In genomic region chr5:110609425-110609824, GRCm38 (mm10) we compare ENCODE assay signal across 21 mouse cellular contexts.
"Had no signal": no experiment of that assay in that cellular context is flagged by ENCODE, and none has a peak within 500 bp of the region (broad histone marks: within the 10 kb centered on the region; RNA-seq: fewer than 3 reads in every experiment).

No protein-coding gene starts in this region.

- H3K9me3 ChIP-seq: heart, embryonic 13.5 days; heart, embryonic 15.5 days; hindbrain, embryonic 12.5 days; intestine, embryonic 15.5 days; limb, embryonic 12.5 days; liver, embryonic 13.5 days; liver, embryonic 15.5 days had no signal

- H3K27ac ChIP-seq: heart, embryonic 13.5 days; heart, embryonic 15.5 days; hindbrain, embryonic 12.5 days; hindbrain, embryonic 14.5 days; intestine, embryonic 15.5 days; limb, embryonic 12.5 days; liver, embryonic 13.5 days; liver, embryonic 15.5 days had no signal

- H3K27me3 ChIP-seq: heart, embryonic 15.5 days; hindbrain, embryonic 12.5 days; intestine, embryonic 15.5 days; limb, embryonic 12.5 days; liver, embryonic 13.5 days; liver, embryonic 15.5 days had no signal

- H3K4me3 ChIP-seq: heart, embryonic 13.5 days; heart, embryonic 15.5 days; hindbrain, embryonic 12.5 days; intestine, embryonic 15.5 days; limb, embryonic 12.5 days; liver, embryonic 13.5 days; liver, embryonic 15.5 days had no signal

- H3K36me3 ChIP-seq: heart, embryonic 13.5 days; heart, embryonic 15.5 days; hindbrain, embryonic 12.5 days; intestine, embryonic 15.5 days; limb, embryonic 12.5 days; liver, embryonic 13.5 days; liver, embryonic 15.5 days had no signal

- H3K4me1 ChIP-seq: heart, embryonic 13.5 days; heart, embryonic 15.5 days; hindbrain, embryonic 12.5 days; intestine, embryonic 15.5 days; liver, embryonic 13.5 days; liver, embryonic 15.5 days had no signal

- DNase-seq: gastrocnemius, postnatal 14 days; gastrocnemius, postnatal 36 days; heart, adult 18-20 months; heart, postnatal 14 days; heart, postnatal 36 days; kidney, adult 18-20 months; kidney, adult 8-10 months; kidney, postnatal 10 days; kidney, postnatal 25 days; kidney, postnatal 4 days; layer of hippocampus, adult 9-11 months; layer of hippocampus, postnatal 36 days; liver; liver, embryonic 13.5 days had no signal

- H3K9ac ChIP-seq: heart, embryonic 13.5 days; heart, embryonic 15.5 days; hindbrain, embryonic 12.5 days; hindbrain, embryonic 14.5 days; intestine, embryonic 15.5 days; limb, embryonic 12.5 days; liver, embryonic 13.5 days; liver, embryonic 15.5 days had no signal
